Mouse (Mus musculus): ENCODE measurements at regions not wholly inside any gene's neighbourhood (a gene's known extent, or its start where the extent isn't known, plus 50 kb on each side); places are given as distances from the start of the nearest gene placed in this dataset.

GRCm38 (mm10) chr7:90058636-90059035 is 71.4 kb upstream of the Picalm start:
- intact Hi-C loops (cut with DNase I): no loop called here
- DNase-seq: no peak

GRCm38 (mm10) chr7:90059249-90059628 is 70.8 kb upstream of the Picalm start:
- intact Hi-C loops (cut with DNase I): no loop called here
- DNase-seq: no peak

GRCm38 (mm10) chr7:90059629-90060301 is 70.2 kb upstream of the Picalm start:
- intact Hi-C loops (cut with DNase I): no loop called here
- DNase-seq: no peak

GRCm38 (mm10) chr7:90060343-90061175 is 69.5 kb upstream of the Picalm start:
- intact Hi-C loops (cut with DNase I): no loop called here
- DNase-seq: no peak

- intact Hi-C loops (cut with DNase I): no loop called here
- DNase-seq: no peak
These were observed 68.3 kb upstream of the Picalm start for GRCm38 (mm10) chr7:90061701-90062100.

- no peak for DNase-seq
- intact Hi-C loops (cut with DNase I): no loop called here
These were observed 67.1 kb upstream of the Picalm start for GRCm38 (mm10) chr7:90062874-90063273.

GRCm38 (mm10) chr7:90064198-90064597 is 65.8 kb upstream of the Picalm start:
- DNase-seq: no peak
- intact Hi-C loops (cut with DNase I): no loop called here

- DNase-seq: no peak
- intact Hi-C loops (cut with DNase I): no loop called here
These were observed 64.6 kb upstream of the Picalm start for GRCm38 (mm10) chr7:90065269-90065955.

GRCm38 (mm10) chr7:90066275-90066674 is 63.7 kb upstream of the Picalm start:
- no peak for DNase-seq
- intact Hi-C loops (cut with DNase I): no loop called here

GRCm38 (mm10) chr7:90067961-90068665 is 61.9 kb upstream of the Picalm start:
- DNase-seq: peak; percentile 40 to 53
- intact Hi-C loops (cut with DNase I): no loop called here

- intact Hi-C loops (cut with DNase I): no loop called here
These were observed 59.7 kb upstream of the Picalm start for GRCm38 (mm10) chr7:90070267-90070666.

GRCm38 (mm10) chr7:90073865-90074264 is 56.1 kb upstream of the Picalm start:
- intact Hi-C loops (cut with DNase I): no loop called here
- no peak for DNase-seq

More at GRCm38 (mm10) chr7:90070267-90070666, 59.7 kb upstream of the Picalm start:
- DNase-seq: no peak

GRCm38 (mm10) chr7:90074592-90074991 is 55.4 kb upstream of the Picalm start:
- no peak for DNase-seq
- intact Hi-C loops (cut with DNase I): no loop called here

- no peak for DNase-seq
- intact Hi-C loops (cut with DNase I): no loop called here
These were observed 52.4 kb upstream of the Picalm start for GRCm38 (mm10) chr7:90077565-90077964.

GRCm38 (mm10) chr7:90080083-90080772 is 49.8 kb upstream of the Picalm start:
- intact Hi-C loops (cut with DNase I): no loop called here
- DNase-seq: no peak

All from heart, postnatal 36 days (tissue).